Mouse (Mus musculus): Measurements from ENCODE around the gene Hoxd1. TPM values are rescaled to one million over a fixed set of nuclear protein-coding genes. Genes with fewer than 3 reads are reported as not detected.

Hoxd1 gene
- polyA plus RNA-seq, 1 experiment from 2014 or later: 0.52 TPM

DNA sequence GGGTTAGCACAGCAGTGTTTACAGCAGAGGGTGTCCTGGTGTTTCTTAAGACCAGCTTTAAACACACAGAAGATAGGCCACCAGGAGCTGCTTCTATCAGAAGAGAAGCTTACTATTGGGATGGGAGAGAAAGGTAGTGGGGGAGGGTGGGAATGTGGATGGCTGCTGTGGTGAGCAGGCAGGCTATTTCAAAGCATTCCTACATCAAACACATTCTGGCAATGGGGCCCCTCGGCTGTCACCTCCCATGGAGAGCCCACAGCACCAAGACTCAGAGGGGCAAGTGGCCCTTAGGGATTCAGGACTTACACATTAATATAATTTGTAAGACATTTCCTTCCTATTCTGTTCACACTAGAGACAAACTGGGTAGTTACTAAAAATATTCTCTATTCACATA lies 2.6 kb upstream of the Hoxd1 start:
- no peak overlapping the region for H3K27ac ChIP-seq
- H3K9me3 ChIP-seq: no peaks in the 10 kb centered on the region
- H3K4me1 ChIP-seq: peaks cover 17% of the 10 kb centered on the region
- 0% methylated on average over 1 of the region's 1 CpGs for WGBS
- H3K4me3 ChIP-seq (replicated peaks): no peak overlapping the region
- no peak overlapping the region for H3K4me2 ChIP-seq
- peaks cover 93% of the 10 kb centered on the region for H3K27me3 ChIP-seq
- ATAC-seq (ENCODE audit: low FRiP score): no peak
- no peak overlapping the region for H3K9ac ChIP-seq
- no peaks in the 10 kb centered on the region for H3K36me3 ChIP-seq (replicated peaks)

DNA sequence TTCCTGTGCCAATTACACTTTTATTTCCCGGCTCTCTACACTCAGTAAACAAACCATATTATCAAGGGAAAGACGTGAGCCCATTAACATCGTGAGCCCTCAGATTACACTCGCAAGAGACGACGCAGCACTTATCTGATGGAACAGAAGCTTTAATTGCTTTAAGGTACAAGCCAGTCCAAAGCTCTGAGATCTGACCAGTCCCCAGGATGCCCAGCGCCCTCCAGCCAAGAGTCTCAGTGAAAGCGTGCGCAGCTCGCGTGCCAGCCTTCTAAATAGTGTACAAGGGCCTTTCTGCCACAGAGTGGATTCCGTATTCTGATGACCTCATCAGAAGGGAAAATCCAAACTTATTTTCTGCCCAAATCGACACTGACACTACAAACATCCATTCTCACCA lies 839 bp upstream of the Hoxd1 start:
- H3K4me3 ChIP-seq (replicated peaks): peak overlapping the region; percentile 51; the same call in 1 of the 2 replicates
- H3K4me1 ChIP-seq: peaks cover 17% of the 10 kb centered on the region
- H3K27ac ChIP-seq: no peak overlapping the region
- no peak overlapping the region; the same call in 1 of the 2 replicates for H3K4me2 ChIP-seq
- no peak overlapping the region for H3K9ac ChIP-seq
- no peak for ATAC-seq (ENCODE audit: low FRiP score)
- no peaks in the 10 kb centered on the region for H3K9me3 ChIP-seq
- 5% methylated on average over 13 of the region's 13 CpGs for WGBS
- H3K27me3 ChIP-seq: peaks cover 95% of the 10 kb centered on the region
- no peaks in the 10 kb centered on the region for H3K36me3 ChIP-seq (replicated peaks)

DNA sequence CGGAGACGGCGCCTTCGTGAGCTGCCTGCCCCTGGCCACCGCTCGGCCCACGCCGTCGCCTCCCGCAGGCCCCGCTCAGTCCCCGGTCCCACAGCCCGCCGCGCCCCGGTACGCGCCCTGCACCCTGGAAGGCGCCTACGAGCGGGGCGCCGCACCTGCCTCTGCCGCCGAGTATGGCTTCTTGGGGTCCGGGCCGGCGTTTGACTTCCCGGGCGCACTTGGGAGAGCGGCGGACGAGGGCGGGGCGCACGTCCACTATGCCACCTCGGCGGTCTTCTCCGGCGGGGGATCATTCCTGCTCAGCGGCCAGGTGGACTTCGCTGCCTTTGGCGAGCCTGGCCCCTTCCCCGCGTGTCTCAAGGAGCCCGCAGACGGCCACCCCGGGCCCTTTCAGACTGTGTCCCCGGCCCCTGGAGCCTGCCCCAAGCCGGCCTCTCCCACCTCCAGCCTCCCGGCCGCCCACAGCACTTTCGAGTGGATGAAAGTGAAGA lies 510 bp downstream of the Hoxd1 start:
- peak overlapping the region; percentile 51 for H3K4me3 ChIP-seq (replicated peaks)
- no peak overlapping the region for H3K27ac ChIP-seq
- H3K4me1 ChIP-seq: peaks cover 17% of the 10 kb centered on the region
- no peaks in the 10 kb centered on the region for H3K36me3 ChIP-seq (replicated peaks)
- no peaks in the 10 kb centered on the region for H3K9me3 ChIP-seq
- peaks cover 87% of the 10 kb centered on the region for H3K27me3 ChIP-seq
- peak overlapping the region; percentile 83 for H3K4me2 ChIP-seq
- WGBS: under 1% methylated on average over 50 of the region's 53 CpGs
- no peak overlapping the region; the same call in 1 of the 2 replicates for H3K9ac ChIP-seq
- 0 out of 2 replicates have a peak, but pooled peaks have one; percentile 20 for ATAC-seq (ENCODE audit: low FRiP score)

DNA sequence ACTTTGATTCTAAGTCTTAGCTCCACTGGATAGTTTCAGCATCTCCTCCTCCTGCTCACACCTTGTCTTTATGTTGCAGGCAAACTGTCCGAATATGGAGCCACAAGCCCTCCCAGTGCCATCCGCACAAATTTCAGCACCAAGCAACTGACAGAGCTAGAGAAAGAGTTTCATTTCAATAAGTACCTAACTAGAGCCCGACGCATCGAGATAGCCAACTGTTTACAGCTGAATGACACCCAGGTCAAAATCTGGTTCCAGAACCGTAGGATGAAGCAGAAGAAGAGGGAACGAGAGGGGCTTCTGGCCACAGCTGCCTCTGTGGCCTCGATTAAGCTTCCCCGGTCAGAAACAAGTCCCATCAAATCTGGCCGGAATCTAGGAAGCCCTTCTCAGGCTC lies 1.2 kb downstream of the Hoxd1 start:
- H3K9ac ChIP-seq: no peak overlapping the region
- WGBS: 48% methylated on average over 10 of the region's 10 CpGs
- H3K9me3 ChIP-seq: no peaks in the 10 kb centered on the region
- ATAC-seq (ENCODE audit: low FRiP score): no peak
- no peak overlapping the region for H3K4me3 ChIP-seq (replicated peaks)
- no peak overlapping the region for H3K4me2 ChIP-seq
- no peak overlapping the region for H3K27ac ChIP-seq
- H3K36me3 ChIP-seq (replicated peaks): no peaks in the 10 kb centered on the region
- H3K27me3 ChIP-seq: peaks cover 87% of the 10 kb centered on the region
- H3K4me1 ChIP-seq: peaks cover 17% of the 10 kb centered on the region

DNA sequence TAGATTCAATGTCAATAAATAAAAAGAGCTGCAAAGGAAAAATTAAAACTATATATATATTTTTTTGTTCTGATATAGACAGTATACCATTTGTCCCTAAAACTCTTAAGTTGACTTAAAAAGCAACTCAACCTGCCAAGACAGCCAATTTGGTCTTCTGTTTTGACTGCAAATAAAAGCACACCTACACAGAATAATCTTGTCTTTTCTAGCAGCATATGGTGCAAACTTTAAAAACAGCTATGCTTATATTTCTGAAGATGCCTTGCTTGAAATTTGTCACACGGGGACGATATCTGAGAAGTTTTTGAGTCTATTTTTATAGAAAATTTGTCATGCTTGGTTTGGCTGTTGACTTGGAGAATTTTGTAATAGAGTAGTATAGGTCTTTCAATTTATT lies 11.6 kb downstream of the Hoxd1 start:
- Histone ChIP-seq H3K9me3 (no peaks in the 10 kb centered on the region), H3K4me3 (replicated peaks) (no peak overlapping the region), H3K9ac (no peak overlapping the region), H3K36me3 (replicated peaks) (no peaks in the 10 kb centered on the region), H3K27me3 (peaks cover 7% of the 10 kb centered on the region), H3K4me2 (no peak overlapping the region), H3K4me1 (no peaks in the 10 kb centered on the region), H3K27ac (no peak overlapping the region)
- WGBS: 84% methylated on average over 2 of the region's 2 CpGs
- ATAC-seq (ENCODE audit: low FRiP score): no peak

DNA sequence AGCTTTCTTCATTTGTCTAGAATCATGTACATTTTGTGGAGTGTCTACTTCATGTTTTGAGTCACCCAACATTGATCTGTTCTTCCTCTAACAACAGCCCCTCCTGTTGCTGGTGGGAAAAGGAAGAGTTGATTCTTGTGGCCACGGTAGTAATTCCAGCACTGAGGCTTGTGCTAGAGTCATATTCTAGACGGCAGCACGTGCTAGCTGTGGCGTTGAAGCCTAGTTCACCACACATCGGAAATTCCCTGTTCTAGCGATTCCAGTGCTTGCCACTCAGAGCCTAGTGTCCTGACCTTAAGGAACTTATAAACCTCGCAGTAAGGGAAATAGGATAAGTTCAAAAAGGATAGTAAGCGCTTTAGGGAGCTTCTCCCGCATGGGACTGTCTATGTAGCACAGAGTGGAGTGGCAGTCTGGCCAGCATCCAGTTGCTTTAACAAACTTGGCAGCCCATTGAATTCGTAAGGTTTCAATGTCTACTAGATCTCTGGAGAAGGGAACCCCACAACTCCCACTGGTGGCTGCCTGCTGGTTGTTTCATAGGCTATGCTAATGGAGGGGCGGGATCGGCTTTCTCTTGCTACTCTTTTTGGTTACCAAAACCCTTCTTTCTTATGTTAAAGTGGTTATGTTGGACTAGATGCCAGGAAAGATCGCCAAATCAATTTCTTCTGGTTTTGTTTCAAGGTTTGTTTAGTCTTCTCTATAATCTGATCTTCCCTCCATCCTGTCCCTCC lies 14.9 kb downstream of the Hoxd1 start:
- H3K27ac ChIP-seq: no peak overlapping the region
- 72% methylated on average over 13 of the region's 13 CpGs for WGBS

DNA sequence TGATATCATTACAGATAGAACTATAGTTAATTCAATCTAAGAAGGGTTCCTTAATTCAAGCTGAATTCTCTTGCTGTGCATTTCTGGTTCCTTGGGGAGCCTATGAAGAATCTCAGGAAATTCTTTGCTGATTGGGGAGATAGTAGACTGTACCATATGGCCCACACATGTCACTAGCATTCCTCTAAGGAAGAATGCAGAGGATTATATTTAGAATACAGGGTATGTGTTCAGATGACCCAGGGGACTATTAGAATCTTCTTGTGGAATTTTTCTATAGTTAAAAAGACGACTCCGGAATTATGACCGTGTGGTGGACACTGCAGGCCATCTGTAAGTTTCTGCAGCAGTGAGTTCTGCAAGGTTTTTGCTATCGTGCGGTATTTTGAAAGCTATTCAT lies 18.6 kb downstream of the Hoxd1 start:
- Histone ChIP-seq H3K4me2 (no peak overlapping the region), H3K4me1 (no peaks in the 10 kb centered on the region), H3K36me3 (replicated peaks) (no peaks in the 10 kb centered on the region), H3K4me3 (replicated peaks) (no peak overlapping the region), H3K9ac (no peak overlapping the region), H3K27ac (no peak overlapping the region), H3K9me3 (no peaks in the 10 kb centered on the region), H3K27me3 (0 out of 2 replicates have a peak, but pooled peaks cover 4% of the 10 kb centered on the region)
- WGBS: 90% methylated on average over 5 of the region's 5 CpGs
- ATAC-seq (ENCODE audit: low FRiP score): no peak

More for the DNA sequence above, 14.9 kb downstream of the Hoxd1 start:
- Histone ChIP-seq H3K9me3 (no peaks in the 10 kb centered on the region), H3K36me3 (replicated peaks) (no peaks in the 10 kb centered on the region), H3K4me3 (replicated peaks) (no peak overlapping the region), H3K27me3 (no peaks in the 10 kb centered on the region), H3K9ac (no peak overlapping the region), H3K4me2 (no peak overlapping the region), H3K4me1 (no peaks in the 10 kb centered on the region)
- ATAC-seq (ENCODE audit: low FRiP score): no peak

DNA sequence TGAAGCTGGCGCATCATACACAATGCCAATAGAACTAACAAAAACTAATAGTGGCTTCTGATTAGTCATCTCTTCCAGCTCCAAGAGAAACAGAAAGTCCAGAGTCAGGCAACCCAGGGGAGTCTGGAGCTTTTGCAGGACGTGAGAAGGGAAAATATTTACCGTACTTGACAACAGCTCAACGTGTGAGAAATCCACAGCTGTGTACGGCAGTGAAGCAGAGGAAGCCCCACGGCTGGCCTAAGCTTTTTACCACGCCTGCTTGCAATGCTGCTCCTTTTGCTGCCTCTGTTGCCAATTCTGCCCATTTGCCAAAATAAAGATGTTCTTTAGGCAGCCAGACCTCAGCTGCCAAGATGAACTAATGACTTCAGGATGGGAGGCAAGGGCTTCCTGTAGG lies 32.8 kb downstream of the Hoxd1 start:
- Histone ChIP-seq H3K4me2 (no peak overlapping the region), H3K36me3 (replicated peaks) (no peaks in the 10 kb centered on the region), H3K4me1 (no peaks in the 10 kb centered on the region), H3K9me3 (no peaks in the 10 kb centered on the region), H3K27me3 (no peaks in the 10 kb centered on the region; the same call in 1 of the 2 replicates), H3K4me3 (replicated peaks) (no peak overlapping the region), H3K9ac (no peak overlapping the region), H3K27ac (no peak overlapping the region)
- no peak for ATAC-seq (ENCODE audit: low FRiP score)
- 61% methylated on average over 7 of the region's 7 CpGs for WGBS

DNA sequence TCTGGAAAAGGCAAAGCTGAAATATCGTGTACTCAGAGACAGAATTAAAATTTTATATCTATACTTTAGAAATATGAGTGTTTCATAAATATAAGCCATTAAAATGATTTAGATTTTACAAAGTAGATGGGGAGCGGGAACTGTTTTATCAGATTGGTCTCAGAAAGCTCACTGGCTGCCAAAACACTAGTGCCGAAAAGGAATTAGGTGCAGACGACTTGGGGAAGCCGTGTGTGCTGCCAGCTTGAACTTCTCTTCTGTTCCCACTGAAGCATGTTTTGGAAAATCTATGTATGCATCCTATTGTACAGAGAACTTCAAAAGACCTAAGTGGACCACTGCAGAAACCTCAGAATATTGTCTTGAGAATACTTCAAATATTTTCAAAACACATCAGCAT lies 45.7 kb downstream of the Hoxd1 start:
- WGBS: 84% methylated on average over 5 of the region's 5 CpGs
- no peak overlapping the region for H3K9ac ChIP-seq
- ATAC-seq (ENCODE audit: low FRiP score): no peak

More for the DNA sequence above, 45.7 kb downstream of the Hoxd1 start:
- Histone ChIP-seq H3K27ac (no peak overlapping the region), H3K27me3 (no peaks in the 10 kb centered on the region), H3K4me2 (no peak overlapping the region), H3K4me1 (no peaks in the 10 kb centered on the region), H3K4me3 (replicated peaks) (no peak overlapping the region), H3K9me3 (no peaks in the 10 kb centered on the region), H3K36me3 (replicated peaks) (no peaks in the 10 kb centered on the region)

MicroRNAs encoded within 50 kb of the gene (microRNA counts, 519-probe panel; counts per million panel counts)
- not detected for microRNA mmu-miR-10b

Small RNA genes lying within 50 kb of the gene (microRNA-seq; reads per million reads assigned to microRNA genes)
- 73.3 reads per million, percentile 47 among the genes with 10 or more reads in this experiment for gene Mir10b

Other genes with a start within 250 kb of the Hoxd1 start
- gene Lnpk, start 183.5 kb upstream of the Hoxd1 start, polyA plus RNA-seq (2016; fragmentation: Nextera tagmentation; extraction: Ambion mirVana): 55.0 and 57.4 TPM in 2 replicates
- not detected in 2 replicates for gene Evx2, start 103.4 kb upstream of the Hoxd1 start, polyA plus RNA-seq (2016; fragmentation: Nextera tagmentation; extraction: Ambion mirVana)
- gene Hoxd13, start 94.7 kb upstream of the Hoxd1 start, polyA plus RNA-seq (2016; fragmentation: Nextera tagmentation; extraction: Ambion mirVana): not detected in 2 replicates
- gene Hoxd12, start 88.0 kb upstream of the Hoxd1 start, polyA plus RNA-seq (2016; fragmentation: Nextera tagmentation; extraction: Ambion mirVana): not detected in 2 replicates
- not detected in 2 replicates for gene Hoxd11, start 83.4 kb upstream of the Hoxd1 start, polyA plus RNA-seq (2016; fragmentation: Nextera tagmentation; extraction: Ambion mirVana)
- gene Hoxd10, start 71.1 kb upstream of the Hoxd1 start, polyA plus RNA-seq (2016; fragmentation: Nextera tagmentation; extraction: Ambion mirVana): not detected in 2 replicates
- gene Hoxd9, start 65.3 kb upstream of the Hoxd1 start, polyA plus RNA-seq (2016; fragmentation: Nextera tagmentation; extraction: Ambion mirVana): not detected in 2 replicates
- 0.08 TPM in 1 of 2 replicates, not detected in the other for gene Hoxd8, start 58.4 kb upstream of the Hoxd1 start, polyA plus RNA-seq (2016; fragmentation: Nextera tagmentation; extraction: Ambion mirVana)
- not detected in 2 replicates for gene Hoxd3, start 51.1 kb upstream of the Hoxd1 start, polyA plus RNA-seq (2016; fragmentation: Nextera tagmentation; extraction: Ambion mirVana)
- not detected in 2 replicates for gene Hoxd4, start 51.1 kb upstream of the Hoxd1 start, polyA plus RNA-seq (2016; fragmentation: Nextera tagmentation; extraction: Ambion mirVana)
- gene Gm28230, start 36.3 kb upstream of the Hoxd1 start, polyA plus RNA-seq (2016; fragmentation: Nextera tagmentation; extraction: Ambion mirVana): not detected in 2 replicates
- gene Mtx2, start 62.8 kb downstream of the Hoxd1 start, polyA plus RNA-seq (2016; fragmentation: Nextera tagmentation; extraction: Ambion mirVana): 120 TPM in 2 replicates

Data from forebrain, embryonic 12.5 days (tissue).